Mouse (Mus musculus) frontal cortex, postnatal 14 days (tissue): ENCODE measurements around the gene Pdik1l.

Experiments
- DNase-seq, 2 experiments: peaks; one replicate each; pipeline ENCODE4 v3.0.0; 2022; ENCODE audit warnings: low spot score in 2 of 2

Gene Pdik1l

DNA sequence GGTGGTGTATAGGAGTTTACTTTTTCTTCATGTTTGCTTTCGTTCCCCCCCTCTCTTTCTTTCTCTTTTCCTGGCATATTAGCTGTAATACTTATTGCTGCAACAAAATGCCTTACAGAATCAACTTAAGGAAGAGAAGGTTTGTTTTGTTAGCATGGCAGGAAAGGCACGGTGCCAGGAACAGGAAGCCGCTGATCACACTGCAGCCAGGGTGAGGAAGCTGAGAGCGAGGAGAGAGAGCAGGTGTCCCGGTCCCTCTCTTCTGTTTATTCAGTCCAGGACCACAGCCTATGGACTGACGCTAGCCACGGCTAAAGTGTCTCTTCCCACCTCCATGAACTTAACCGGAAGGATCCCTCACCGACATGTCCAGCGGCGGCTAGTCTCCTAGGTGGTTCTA lies 29.3 kb downstream of the Pdik1l start:
- DNase-seq: no peak

DNA sequence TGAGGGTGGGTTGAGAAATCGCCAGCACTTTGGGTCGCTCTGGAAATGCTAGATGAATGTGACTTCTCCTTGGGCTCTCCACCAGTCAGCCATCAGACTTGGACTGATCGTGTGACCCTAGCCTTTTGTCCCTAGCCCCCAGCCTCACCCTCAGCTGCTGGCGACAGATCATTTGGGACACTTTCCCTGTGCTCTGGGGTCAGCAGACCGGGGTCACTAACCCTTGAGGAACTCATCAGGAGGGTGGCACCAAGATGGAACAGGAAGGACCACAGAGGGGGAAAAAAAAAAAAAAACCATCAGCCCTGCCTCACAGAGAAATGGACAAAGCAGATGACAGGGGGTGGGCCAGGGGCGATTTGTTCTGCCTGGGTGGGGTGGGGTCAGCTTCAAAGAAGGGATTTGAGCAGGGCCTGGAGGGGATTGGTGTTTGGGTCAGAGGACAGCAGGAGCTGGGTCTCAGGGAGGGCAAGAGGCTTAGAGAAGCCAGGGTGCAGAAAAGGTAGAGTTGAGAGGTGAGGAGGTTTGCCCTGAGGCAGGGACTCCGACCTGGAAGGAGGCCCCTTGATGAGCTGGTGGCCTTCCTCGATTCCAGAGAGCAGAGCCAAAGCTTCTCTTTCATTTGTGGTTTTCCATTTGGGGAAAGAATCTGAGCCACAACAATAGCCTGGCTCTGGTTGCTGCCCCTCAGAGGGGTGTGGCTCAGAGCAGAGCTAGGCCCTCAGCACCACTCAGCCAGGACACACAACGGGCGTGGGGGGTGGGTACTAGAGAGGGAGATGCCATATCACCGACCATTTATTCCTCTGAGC lies 30.3 kb downstream of the Pdik1l start:
- no peak for DNase-seq

DNA sequence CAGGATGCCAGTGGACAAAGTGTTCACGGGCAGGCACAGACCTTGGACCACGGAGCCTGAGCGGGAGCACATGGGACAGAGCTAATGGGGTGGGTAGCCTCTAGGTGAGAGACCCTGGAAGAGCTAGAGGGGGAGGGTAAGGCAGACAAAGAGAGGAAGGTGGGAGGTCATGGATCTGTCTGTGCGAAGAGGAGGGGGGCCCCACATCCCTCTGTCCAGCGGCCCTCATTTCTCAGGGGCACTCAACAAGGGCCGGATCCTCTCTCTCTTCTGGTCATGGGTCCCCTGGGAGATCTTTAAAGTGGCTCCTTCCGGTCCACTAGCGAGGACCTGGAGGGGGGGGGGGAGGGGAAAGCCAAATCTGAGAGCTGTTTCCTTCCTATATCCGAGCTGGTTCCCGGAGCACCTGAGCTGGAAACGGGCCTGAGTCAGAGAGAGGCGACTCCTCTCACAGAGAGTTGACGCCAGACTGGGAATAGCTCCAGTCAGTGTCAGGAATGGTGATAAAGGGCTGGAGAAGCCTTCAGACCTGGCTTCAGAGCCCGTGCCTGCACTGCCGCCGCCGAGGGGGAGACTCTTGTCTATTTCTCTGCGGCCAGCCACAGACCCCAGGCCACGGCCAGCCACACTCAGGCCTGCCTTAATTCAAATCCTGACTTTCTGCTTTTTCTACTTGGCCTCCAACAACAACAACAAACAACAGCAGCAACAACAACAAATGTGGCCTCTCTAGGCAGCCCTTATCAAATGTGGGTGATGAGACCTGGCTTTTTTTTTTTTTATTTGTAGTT lies 31.1 kb downstream of the Pdik1l start:
- DNase-seq: no peak

DNA sequence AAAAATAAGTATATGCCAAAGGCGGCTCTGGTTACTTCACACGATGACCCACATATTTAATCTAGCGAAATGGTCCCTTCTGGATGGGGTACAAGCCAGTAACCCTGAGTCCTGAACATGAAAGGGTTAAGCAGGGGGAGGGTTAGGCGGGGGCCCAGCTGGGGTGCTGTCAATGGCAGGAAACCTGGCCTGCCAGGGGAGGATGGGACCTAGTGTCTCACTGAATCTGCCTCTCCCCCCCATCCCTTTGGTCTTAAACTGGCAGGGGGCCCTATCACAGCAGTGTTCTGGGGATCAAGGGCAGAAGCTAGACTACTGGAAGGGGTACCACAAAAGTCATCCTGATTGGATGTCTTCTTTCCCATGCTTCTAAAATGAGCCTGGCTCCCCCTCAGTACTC lies 31.8 kb downstream of the Pdik1l start:
- no peak for DNase-seq

DNA sequence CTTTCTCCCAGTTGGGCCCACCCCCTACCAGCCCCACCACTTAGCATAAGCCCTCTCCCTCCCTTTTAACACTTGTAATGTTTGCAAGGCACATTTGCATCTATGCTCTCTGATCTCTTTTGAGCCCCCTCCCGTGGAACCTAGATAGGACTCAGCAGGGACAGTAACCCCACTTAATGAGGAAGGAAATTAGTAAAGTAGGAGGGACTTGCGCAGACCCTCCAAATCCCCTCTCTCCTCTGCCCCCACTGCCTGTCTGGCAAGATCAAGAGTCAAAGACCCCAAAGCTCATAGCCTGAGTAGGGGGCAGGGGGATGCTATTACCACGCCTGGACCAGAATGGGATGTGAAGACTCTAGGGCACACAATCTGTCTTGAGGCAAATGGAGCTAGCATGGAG lies 32.9 kb downstream of the Pdik1l start:
- DNase-seq: no peak

DNA sequence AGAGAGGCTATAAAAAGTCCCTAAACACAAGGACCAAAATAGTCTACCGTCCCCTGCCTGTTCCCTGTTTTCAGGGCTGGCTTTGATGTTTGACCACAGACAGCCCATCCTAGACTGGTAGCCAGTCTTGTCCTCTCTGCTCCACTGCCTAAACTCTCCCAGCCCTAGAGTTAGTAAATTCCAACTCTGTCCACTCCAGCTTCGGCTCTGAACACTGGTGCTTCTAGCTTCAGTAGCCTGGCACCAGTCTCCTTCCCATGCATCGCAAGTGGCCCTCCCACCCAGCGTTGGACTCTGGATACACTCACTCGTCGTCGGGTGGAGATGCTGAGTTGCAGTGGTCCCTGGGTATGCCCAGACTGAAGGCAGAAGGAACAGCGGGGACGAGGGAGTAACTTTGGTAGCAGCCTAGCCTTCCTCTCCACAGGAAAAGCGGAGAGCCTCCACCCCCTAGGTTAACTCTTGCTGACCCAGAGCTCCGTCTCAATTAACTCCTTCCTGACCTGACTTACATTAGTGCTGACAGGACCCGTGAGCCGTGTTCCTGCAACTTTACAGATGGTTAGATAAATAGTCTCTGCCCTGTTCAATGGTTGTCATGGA lies 33.9 kb downstream of the Pdik1l start, which contains the start of gene Grrp1:
Grrp1 (minus strand) TSS at position 385 of the 603 bp plus-strand sequence.
- DNase-seq: no peak

DNA sequence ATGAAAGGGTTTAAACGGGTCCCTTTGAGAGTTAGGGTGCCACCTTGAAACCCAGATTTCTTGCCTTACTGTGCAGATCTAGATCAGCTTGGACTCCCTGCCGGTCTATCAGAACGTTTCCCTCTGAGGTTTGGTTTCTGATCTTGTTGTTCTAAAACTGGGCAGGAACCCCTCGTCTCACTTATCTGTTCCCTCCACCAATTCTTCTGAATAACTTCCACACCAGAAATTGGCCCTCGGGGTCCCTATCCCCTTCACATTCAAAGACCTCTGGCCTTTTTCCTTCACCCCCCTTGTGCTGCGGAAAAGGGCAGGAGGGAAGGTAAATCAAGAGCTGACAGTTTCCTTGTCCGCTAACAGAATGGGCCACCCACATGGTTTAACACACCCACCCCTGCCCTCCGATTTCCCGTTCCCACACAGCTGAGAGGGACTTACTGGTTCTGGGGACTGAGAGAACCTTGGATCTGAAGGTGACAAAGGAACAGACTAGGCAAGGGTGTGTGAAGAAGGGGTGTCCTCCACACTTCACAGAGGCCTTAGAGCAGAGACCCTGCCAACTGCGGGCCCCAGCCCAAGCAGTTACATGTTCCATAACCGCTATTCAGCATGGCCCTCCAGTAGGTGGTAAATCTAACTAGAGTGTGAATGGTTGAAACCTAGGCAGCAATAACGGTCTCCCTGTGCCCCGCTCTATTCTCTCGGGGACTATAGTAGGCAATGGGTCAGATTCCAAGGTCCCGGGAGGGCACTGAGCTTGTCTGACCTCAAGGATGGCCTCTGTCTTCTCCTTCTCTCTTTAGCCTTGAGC lies 34.6 kb downstream of the Pdik1l start:
- no peak for DNase-seq

DNA sequence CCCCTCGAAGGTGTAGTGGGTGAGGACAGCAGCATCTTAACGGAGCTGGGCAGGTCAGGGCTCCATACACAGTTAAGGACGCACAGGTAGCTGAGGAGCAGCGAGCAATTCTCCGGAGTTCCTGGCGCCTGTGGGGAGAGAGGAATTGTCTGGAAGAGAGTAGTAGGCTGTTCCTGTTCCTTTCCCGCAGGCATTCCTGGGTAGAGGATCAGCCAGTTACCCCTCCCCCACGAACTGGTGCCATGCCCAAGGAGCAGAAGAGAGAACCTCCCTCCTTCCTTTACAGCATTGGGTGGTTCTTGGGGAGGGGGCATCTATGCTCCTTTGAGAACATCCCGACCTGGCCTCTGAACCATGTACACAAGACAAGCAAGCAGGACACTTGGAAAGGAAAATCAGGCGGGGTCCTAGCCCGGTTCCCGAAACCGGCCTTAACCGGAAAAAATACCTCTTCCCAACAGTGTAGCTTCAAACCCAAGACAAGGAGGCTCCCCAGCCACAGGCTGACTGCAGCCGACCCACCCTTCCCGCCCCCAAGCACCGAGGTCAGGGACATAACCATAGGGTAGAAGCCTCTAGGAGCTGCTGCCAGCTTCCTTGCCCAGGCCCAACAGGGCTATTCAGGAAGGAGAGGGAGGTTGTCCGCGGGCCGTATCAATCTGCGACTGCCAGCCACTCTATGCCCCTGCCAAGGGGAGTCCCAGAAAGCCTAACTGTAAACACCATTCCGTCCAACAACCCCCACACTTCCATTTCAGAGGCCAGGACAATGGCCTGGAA lies 35.4 kb downstream of the Pdik1l start:
- no peak for DNase-seq

DNA sequence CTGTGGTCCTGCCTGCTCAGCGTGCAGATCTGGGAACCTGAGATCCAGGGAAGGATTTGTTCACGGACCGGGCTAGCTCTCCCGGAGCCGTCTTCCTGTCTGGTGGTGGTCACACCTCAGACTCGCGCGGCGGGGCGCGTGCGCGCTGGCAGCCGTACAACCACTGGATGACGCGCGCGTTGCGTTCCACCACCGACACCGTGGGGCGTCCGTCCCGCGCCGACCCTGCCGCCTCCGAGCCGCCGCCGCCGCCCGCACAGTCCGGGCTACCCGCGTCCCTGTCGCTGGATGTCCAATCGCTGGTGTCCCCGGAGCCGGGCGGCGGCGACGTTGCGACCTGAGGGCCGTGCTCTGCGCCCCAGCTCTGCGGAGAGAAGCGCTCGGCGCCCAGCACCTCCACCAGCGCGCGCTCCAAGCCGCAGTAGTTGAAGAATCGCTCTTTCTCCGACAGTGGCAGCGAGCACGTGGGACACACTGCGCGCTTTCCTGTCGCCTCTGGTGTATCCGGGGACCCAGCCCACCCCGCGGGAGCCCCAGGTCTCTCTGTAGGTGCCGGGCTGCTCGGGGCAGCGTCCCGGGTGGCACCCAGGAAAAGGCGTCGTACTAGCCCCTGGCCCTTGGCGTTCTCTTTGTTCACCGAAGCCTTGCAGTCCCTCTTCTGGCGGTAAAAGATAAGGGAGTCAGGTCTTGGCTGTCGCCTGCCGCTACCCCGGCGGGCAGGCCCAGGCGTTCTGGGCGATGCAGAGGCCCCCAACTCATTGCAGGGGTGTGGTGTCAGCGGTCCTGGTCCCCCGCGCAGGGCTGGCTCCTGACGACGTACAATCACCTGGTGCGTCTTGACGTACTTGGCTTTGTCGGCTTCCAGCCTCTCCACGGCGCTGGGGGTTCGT lies 36.2 kb downstream of the Pdik1l start:
- peak in 1 of 2 experiments; percentile 34 for DNase-seq

DNA sequence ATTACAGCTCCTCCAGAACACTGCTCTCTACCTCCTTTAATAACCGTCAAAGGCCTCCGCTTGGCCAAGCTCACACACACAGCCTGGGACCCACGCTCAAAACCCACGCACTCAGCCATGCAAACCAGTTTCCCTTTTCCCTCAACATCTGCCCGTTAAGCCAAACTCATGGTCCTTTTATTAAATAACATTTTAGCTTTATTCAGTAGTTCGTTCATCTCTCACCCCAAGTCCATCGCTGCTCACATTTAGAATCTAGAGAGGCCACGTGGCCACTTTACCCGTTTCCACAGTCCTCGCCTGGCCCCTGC lies 36.8 kb downstream of the Pdik1l start:
- no peak for DNase-seq

DNA sequence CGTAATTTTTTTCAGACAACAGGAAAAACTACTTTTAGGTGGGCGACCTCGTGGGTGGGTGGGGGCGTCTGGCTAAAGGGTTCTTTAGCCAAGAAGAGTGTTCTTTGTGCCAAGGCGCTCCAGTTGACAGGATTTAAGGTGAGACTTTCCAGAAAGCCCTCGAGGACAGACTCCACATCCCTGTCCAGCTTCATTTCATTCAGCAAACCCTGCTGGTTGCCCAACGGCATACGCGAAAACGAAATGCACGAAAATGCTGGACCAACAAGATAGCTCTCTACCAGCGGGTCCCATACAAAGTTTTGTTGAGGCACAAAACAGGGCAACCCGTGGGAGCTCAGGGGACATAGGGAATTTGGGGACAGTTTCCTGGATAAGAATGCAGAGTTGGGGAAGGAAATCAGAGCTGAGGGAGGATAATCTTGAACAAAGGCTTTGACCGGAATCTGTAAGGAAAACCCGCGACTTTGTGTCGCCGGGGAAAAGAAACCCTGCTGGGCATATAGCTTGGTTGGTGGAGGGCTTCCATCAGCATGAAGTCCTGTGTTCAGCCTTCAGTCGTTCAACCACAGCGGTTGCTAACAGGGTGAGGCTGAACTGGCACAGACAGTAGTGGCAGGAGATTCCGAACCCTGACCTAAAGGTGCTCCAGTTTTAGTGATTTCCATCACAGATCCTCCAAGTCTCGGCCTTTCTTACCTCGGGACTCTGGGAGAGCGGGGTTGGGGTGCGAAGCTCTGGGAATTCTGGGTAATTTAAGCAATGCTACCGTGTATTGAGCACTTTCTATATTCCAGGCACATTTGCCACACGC lies 37.4 kb downstream of the Pdik1l start:
- DNase-seq: no peak

DNA sequence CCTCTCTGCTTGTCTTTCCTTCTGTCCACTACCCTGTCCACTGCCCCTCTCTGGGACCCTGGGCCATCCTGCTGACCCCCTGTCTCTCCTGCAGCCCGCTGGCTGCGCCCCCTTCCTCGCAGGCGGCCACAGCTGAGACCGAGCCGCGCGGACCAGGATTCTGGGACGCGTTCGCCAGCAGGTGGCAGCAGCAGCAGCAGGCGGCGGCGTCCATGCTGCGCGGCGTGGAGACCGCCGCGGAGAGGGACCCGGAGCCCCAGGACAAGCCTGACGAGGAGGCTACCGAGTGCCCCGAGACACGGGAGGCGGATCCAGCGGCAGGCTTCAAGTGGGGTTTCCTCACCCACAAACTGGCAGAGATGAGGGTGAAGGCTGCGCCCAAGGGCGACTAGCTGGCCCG lies 38.0 kb downstream of the Pdik1l start:
- peak in 1 of 2 experiments; percentile 60 for DNase-seq

DNA sequence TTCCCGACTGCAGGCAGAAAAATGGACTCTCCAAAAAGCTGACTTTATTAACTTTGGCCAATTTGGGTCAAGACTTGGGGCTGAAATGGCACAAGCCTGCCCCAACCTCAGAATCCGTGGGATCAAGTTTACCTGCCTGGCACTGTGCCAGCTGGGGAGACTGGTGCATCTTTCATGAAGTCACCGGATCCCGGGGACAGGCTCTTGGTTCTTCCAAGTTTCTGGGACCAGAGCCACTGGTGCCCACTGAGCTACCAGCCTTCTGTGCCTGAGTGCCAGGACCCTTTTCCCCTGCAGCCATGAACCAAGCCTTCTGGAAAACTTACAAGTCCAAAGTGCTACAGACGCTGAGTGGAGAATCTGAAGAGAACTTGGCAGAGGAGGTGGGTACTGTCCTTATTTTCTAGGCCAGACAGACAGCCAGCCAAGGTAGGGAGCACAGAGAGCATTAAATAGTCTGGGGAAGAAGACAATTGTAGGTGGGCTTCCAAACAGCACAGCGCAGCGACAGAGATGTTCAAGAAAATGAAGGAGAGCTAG lies 40.9 kb downstream of the Pdik1l start, which contains the start of gene Gm30191:
Gm30191 (plus strand) TSS at position 217 of the 540 bp plus-strand sequence.
- no peak for DNase-seq

DNA sequence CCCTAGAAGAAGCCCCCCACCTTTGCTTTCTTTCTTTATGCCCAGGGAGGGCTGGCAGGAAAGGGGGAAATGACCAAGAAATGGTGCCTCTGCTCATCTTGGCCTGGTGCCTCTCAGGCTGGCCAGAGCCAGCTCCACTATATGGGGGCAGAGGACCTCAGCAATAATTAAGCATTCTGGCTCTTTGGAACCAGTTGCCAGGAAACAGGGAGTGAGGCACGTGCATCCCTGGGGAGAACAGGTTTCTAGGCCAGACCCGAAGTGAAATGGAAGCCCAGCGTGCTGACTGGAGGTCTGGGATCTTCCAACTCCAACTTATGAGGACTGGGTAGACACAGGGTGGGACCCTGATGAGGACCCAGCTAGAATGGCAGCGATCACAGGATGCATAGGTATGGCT lies 41.4 kb downstream of the Pdik1l start:
- DNase-seq: no peak

DNA sequence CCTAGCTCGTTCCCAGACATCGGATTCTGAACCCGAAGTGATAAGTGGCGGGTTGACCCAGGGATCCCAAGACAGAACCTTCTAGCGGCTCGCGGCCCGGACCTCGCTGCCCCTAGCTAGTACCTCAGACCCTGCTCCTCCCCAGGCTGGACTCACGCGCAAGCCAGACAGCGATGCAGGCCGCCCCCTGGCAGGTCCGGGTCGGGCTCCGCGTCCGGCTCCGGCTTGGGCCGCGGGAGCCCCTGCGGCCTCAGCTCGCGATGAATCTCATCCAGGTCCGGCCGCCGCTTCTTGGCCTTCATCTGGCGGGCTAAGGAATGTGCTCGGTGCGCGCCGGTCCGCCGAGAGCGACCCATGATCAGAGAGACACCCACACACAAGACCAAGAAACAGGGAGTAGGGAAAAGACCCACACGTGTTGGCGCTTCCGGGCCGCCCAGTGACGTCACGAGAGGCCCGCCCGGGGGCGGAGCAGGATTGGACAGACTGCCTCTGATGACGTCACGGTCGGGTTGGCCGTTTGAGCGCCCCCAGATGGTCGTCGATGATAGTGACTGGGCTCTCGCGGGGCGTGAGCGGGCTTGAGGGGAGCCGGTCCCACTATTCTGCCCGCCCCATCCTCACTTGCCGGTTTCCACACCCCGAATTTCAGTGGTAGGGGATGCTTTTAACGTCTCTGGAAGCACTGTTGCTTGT lies 42.4 kb downstream of the Pdik1l start, which contains the start of gene Zfp593:
Zfp593 (minus strand) TSS at position 445 of the 696 bp plus-strand sequence.
- DNase-seq: peak; percentile 89 to 95

DNA sequence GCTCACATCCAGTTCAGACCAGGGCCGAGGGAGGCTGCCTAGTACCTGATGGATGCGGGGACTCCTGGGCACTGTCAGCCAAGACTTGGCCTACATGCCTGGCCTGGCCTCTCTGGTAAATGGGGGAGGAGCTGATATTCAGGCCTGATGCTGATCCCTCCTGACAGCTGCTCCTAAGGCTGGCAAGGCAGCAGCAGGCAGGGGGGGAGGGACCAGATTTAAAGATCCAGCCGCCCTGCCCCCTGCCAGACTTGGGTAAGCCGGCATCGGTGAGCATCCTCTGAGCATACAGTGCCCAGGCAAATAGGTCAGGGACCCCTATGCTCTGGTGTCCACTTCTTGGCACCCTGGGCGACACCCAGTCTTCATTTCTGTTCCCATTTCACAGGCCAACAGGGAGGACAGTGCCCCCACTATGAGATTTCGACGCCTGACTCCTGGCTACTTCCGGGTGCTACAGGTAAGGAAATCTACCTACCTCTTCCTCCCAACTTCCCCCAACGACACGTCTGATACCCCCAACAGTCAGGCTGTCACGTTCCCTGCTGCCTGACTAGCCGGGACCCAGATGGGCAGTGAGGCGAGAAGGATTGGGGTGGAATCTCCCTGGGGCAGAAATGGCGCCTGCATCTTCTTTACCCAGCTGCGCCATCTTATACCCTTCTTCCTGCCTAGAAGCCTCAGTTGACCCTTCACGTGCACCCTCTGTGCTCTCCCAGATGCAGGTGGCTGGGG lies 44.0 kb downstream of the Pdik1l start, which contains the start of gene E130218I03Rik:
E130218I03Rik (plus strand) TSS at position 147 of the 735 bp plus-strand sequence.
- no peak for DNase-seq

DNA sequence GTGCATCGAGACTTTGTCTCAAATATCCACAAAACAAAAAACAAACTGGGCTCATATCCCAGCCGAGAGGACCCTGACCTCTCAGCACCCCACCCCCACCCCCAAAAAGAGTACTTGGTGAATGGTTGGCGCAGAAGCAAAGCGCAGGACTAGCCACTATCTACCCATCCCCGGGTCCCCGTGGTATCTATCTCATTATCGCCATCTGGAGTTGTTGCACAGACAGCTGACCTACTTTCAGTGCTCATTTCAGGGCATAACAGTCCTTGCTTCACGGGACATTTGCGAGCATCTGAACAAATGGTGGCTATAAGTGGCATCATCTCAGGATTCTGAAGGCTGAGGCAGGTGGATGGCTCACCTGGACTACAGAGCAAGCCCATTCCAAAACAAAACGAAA lies 49.0 kb downstream of the Pdik1l start:
- DNase-seq: no peak
